Mouse (Mus musculus): Measurements from ENCODE around the gene Tmem252. TPM values are rescaled to one million over a fixed set of nuclear protein-coding genes. Genes with fewer than 3 reads are reported as not detected.

Gene Tmem252
- polyA plus RNA-seq, 1 experiment from 2014 or later: 0.87 TPM

DNA sequence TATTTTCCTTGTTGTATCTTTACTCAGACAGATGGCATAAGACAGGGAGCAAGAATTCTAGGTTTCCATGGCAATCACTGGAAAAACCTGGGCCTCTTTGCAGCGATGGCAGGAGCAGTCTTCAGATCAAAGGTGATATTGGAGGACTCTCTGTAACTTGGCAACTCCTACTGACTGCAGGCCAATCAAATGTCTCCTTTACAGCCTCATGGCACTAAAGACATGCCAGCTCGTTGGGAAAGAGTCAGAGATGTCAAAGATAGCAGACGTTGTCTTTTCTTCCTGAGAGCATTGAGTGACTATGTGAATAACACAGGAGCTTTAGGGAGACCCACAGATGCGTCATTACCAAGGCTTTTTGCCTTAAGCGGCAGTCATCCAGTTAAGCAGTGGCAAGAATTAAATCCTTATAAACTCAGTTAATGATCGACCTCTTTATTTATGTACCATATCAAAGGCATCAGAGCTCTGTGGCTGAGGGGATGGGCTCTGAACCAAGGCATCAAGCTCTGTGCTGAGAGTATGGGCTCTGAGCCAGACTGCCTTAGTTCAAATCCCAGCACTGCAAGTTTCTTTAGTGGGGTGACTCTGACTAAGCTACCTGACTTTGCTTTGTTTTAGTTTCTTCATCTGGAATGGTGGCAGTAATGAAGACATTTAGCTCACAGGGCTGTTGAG, 21.3 kb upstream of the Tmem252 start:
- Histone ChIP-seq H3K4me2 (replicated peaks) (no peak overlapping the region), H3K27ac (replicated peaks) (peak overlapping the region; percentile 72), H3K4me3 (no peak overlapping the region), H3K9ac (replicated peaks) (no peak overlapping the region), H3K27me3 (no peaks in the 10 kb centered on the region), H3K4me1 (peaks cover 16% of the 10 kb centered on the region), H3K36me3 (no peaks in the 10 kb centered on the region), H3K9me3 (no peaks in the 10 kb centered on the region)
- WGBS: 24% methylated on average over 6 of the region's 6 CpGs
- peak; percentile 73 for ATAC-seq (replicated peaks)

DNA sequence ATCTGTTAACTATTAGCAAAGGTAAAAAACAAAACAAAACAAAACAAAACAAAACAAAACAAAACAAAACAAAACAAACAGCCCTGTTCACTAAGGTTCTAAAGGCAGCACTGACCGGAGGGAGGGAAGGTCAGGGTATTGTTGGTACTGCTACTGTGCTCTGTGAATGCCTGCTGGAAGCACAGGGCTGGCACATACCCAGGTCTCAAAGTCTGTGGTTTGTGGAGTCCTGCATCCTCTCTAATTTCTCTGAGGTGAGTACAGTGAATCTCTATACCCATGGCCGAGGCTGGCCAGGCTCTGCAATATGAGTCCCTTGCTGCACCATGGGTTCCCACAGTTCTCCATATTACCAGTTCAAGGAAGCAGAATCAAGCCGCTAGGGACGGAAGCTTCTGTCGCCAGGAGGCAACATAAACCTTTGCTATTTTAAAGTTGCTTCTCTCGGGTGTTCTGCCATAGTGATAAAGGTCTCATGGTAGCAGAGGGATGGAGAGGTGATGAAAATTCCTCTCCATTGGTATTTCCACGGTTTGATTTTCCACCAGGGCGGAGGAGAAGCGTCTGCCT, 20.5 kb upstream of the Tmem252 start:
- WGBS: 84% methylated on average over 9 of the region's 9 CpGs
- no peak overlapping the region for H3K4me2 ChIP-seq (replicated peaks)
- no peak overlapping the region for H3K9ac ChIP-seq (replicated peaks)
- H3K4me1 ChIP-seq: peaks cover 16% of the 10 kb centered on the region
- no peaks in the 10 kb centered on the region for H3K9me3 ChIP-seq
- no peaks in the 10 kb centered on the region for H3K36me3 ChIP-seq
- no peaks in the 10 kb centered on the region for H3K27me3 ChIP-seq
- ATAC-seq (replicated peaks): no peak
- H3K27ac ChIP-seq (replicated peaks): no peak overlapping the region
- H3K4me3 ChIP-seq: no peak overlapping the region

DNA sequence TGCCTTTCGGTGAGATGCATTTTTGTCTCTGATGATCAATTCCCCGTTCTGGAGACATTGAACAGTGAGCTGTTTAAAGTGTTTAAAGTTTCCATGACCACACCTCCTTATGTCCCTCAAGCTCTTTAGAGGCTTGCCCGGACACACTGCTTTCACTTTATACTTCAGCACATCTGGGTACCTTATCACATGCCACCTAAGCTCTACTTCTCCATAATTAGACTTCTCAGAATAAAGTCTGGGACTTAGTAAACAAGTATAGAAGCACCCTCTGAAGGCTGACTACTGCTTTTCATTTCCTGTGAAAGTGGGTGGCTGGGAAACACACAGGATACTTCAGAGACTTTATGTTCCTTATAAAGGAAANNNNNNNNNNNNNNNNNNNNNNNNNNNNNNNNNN, 16.8 kb upstream of the Tmem252 start:
- Histone ChIP-seq H3K27me3 (no peaks in the 10 kb centered on the region), H3K9ac (replicated peaks) (no peak overlapping the region), H3K27ac (replicated peaks) (no peak overlapping the region), H3K36me3 (no peaks in the 10 kb centered on the region), H3K9me3 (no peaks in the 10 kb centered on the region), H3K4me3 (no peak overlapping the region), H3K4me1 (peaks cover 9% of the 10 kb centered on the region), H3K4me2 (replicated peaks) (no peak overlapping the region)
- ATAC-seq (replicated peaks): no peak
- WGBS: 88% methylated on average over 3 of the region's 3 CpGs

DNA sequence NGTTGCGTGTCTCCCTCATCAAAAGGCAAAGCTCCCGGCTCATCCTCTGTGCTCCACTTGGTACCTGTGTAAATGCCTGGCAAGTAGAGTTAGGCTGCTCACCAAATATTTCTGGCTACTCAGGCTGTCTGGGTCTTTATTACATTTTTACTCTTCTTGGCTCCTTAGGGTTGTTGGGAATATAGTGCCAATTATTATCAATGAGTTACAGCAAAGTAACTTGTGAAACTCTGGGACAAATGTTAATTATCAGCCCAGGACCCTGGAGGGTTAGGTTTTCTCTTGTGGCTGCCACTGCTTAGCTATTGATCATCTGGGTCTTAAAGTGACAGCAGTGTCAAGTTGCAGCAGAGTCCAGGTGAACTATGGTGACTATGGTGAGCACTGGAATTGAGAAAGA, 11.5 kb upstream of the Tmem252 start:
- Histone ChIP-seq H3K4me3 (no peak overlapping the region), H3K9me3 (no peaks in the 10 kb centered on the region), H3K4me2 (replicated peaks) (no peak overlapping the region), H3K36me3 (no peaks in the 10 kb centered on the region), H3K4me1 (no peaks in the 10 kb centered on the region), H3K27ac (replicated peaks) (no peak overlapping the region), H3K9ac (replicated peaks) (no peak overlapping the region), H3K27me3 (no peaks in the 10 kb centered on the region)
- ATAC-seq (replicated peaks): no peak
- 98% methylated on average over 2 of the region's 2 CpGs for WGBS

DNA sequence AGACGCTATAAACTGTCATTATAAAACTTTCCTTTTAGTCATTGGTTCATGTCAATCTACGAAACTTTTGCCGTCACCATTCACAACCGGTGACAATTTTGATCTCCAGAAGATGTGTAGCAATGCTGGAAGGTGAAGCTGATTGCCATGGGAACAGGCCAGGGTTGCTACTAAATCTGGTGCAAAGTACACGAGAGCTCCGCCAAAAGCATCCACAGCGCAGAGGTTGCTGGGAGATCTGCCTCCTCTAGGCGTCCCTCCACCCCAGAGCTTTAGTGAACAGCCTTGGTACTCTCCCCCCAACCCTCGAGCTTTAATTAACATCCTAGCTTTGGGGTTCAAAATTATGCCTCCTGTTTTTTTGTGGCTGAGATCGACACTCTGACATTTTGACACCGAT, 8.0 kb upstream of the Tmem252 start:
- no peaks in the 10 kb centered on the region for H3K27me3 ChIP-seq
- H3K9ac ChIP-seq (replicated peaks): no peak overlapping the region
- H3K36me3 ChIP-seq: no peaks in the 10 kb centered on the region
- no peak overlapping the region for H3K27ac ChIP-seq (replicated peaks)
- 77% methylated on average over 11 of the region's 11 CpGs for WGBS
- no peaks in the 10 kb centered on the region for H3K4me1 ChIP-seq
- no peaks in the 10 kb centered on the region for H3K9me3 ChIP-seq
- no peak overlapping the region for H3K4me3 ChIP-seq
- no peak for ATAC-seq (replicated peaks)
- no peak overlapping the region for H3K4me2 ChIP-seq (replicated peaks)

DNA sequence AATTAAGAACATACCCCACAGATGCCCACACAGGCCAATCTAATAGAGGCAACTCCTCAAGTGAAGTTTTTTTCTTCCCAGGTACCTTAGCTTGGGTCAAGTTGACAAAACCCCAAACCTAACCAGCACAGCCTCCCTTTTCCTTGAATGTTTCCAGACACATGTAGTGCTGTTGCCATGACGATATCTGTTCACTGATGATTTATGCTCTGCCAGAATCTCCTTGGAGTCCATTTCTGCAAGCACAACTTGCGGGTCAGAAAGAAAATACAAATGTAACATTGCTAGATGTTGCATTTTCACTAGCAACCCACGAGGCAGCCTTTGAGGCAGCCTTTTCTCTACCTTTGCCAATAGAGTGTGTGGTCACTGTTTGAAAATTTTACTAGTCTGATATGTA, 6.3 kb upstream of the Tmem252 start:
- Histone ChIP-seq H3K9ac (replicated peaks) (no peak overlapping the region), H3K9me3 (no peaks in the 10 kb centered on the region), H3K36me3 (no peaks in the 10 kb centered on the region), H3K4me3 (no peak overlapping the region), H3K27ac (replicated peaks) (no peak overlapping the region), H3K27me3 (no peaks in the 10 kb centered on the region), H3K4me1 (no peaks in the 10 kb centered on the region), H3K4me2 (replicated peaks) (no peak overlapping the region)
- 65% methylated on average over 3 of the region's 3 CpGs for WGBS
- no peak for ATAC-seq (replicated peaks)

DNA sequence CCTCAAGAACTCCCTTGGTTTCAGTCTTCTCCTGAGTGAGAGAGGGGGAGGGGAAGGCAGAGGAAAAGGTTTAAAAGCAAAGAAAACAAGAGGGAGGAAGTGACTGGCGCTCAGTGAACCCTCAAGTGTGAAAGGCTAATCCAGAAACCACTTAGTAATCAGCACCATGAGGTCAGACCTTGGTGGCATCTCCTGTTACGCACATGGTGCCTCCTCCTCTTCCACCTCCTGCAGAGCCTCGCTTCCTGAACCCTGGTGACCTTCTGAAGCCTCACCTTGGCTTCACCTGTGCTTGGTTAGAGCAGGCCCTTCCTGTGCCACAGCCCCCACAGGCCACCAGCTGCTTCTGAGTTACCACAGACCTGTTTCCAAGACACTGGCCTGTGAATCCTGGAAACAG, 2.2 kb upstream of the Tmem252 start:
- H3K4me2 ChIP-seq (replicated peaks): no peak overlapping the region
- 60% methylated on average over 3 of the region's 3 CpGs for WGBS
- no peak overlapping the region for H3K9ac ChIP-seq (replicated peaks)
- no peaks in the 10 kb centered on the region for H3K27me3 ChIP-seq
- H3K4me1 ChIP-seq: no peaks in the 10 kb centered on the region
- H3K4me3 ChIP-seq: no peak overlapping the region
- no peaks in the 10 kb centered on the region for H3K9me3 ChIP-seq
- no peak overlapping the region for H3K27ac ChIP-seq (replicated peaks)
- H3K36me3 ChIP-seq: no peaks in the 10 kb centered on the region
- ATAC-seq (replicated peaks): no peak

DNA sequence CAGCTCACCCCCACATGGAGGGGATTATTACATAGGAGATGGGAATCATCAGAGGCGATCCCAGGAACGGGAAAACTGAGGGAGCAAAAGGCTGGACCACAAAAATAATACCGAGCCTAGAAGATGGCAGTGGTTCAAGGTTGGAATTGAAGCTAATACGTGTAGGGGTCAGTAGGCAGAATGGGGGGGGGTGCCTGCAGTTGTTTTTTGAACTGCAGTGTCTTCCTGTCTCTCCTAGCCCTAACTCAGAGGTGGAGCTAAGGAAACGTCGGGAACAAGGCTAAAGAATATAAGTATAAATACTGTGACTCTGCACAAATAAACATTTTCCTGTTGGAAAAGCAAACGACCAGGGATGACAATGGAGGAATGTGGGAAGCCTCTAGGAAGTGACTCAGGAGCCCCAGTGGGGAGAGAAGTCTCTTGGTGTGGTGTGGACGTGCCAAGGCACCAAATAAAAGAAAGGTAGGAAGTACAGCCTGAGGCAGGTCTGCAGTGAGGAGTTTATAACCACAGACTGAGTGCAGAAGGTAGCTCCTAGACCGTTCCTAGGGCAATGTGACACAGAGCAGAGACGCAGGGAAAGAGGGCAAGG, 1.3 kb upstream of the Tmem252 start:
- H3K27ac ChIP-seq (replicated peaks): no peak overlapping the region
- WGBS: 84% methylated on average over 10 of the region's 10 CpGs
- H3K9ac ChIP-seq (replicated peaks): no peak overlapping the region
- no peak overlapping the region for H3K4me3 ChIP-seq
- H3K27me3 ChIP-seq: no peaks in the 10 kb centered on the region
- no peak overlapping the region for H3K4me2 ChIP-seq (replicated peaks)
- ATAC-seq (replicated peaks): no peak
- H3K9me3 ChIP-seq: no peaks in the 10 kb centered on the region
- no peaks in the 10 kb centered on the region for H3K4me1 ChIP-seq
- no peaks in the 10 kb centered on the region for H3K36me3 ChIP-seq

DNA sequence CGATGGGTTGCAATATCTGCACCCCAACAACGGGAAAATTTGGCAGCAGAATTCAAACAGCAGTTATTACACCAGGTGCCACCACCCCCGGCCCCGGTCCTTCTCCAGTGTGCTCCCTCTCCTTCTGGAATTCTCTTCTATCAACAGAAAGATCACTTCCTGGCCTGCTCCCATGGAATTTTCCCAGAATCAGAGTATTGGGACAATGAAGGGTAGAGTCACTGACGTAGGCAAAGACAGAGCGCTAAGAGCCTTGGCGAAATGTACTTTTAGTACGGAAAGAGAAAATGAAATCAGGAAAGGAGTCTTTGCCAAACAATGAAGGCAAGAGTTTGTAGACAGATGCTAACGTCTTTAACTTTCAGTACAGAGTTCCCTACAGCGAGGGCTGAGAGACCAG, 477 bp upstream of the Tmem252 start:
- H3K9me3 ChIP-seq: no peaks in the 10 kb centered on the region
- no peak overlapping the region for H3K9ac ChIP-seq (replicated peaks)
- H3K27ac ChIP-seq (replicated peaks): no peak overlapping the region
- no peak for ATAC-seq (replicated peaks)
- H3K27me3 ChIP-seq: no peaks in the 10 kb centered on the region
- H3K4me2 ChIP-seq (replicated peaks): no peak overlapping the region
- no peaks in the 10 kb centered on the region for H3K36me3 ChIP-seq
- 83% methylated on average over 10 of the region's 10 CpGs for WGBS
- no peaks in the 10 kb centered on the region for H3K4me1 ChIP-seq
- no peak overlapping the region for H3K4me3 ChIP-seq

DNA sequence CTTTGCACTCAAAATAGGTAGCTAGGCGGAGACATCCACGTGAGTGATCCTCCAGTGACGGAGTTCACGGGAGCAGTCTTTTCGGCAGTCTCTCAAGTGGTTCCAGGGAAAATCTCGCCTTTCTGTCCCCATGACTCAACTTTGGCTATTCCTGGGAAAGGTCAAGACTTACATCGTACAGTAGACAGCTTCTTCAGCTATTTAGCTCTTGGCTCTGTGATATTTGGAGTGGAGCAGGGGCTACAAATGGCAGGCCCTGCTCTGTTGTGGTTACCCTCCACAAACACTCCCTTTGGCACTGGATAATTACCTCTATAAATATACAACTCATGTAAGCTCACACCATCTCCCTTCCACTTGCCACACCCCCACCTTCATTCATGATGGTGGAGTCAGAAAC, 2.6 kb downstream of the Tmem252 start:
- no peak overlapping the region for H3K4me3 ChIP-seq
- no peaks in the 10 kb centered on the region for H3K9me3 ChIP-seq
- H3K4me1 ChIP-seq: no peaks in the 10 kb centered on the region
- no peak overlapping the region for H3K9ac ChIP-seq (replicated peaks)
- H3K4me2 ChIP-seq (replicated peaks): no peak overlapping the region
- no peaks in the 10 kb centered on the region for H3K27me3 ChIP-seq
- no peaks in the 10 kb centered on the region for H3K36me3 ChIP-seq
- 88% methylated on average over 7 of the region's 7 CpGs for WGBS
- ATAC-seq (replicated peaks): no peak
- H3K27ac ChIP-seq (replicated peaks): no peak overlapping the region

DNA sequence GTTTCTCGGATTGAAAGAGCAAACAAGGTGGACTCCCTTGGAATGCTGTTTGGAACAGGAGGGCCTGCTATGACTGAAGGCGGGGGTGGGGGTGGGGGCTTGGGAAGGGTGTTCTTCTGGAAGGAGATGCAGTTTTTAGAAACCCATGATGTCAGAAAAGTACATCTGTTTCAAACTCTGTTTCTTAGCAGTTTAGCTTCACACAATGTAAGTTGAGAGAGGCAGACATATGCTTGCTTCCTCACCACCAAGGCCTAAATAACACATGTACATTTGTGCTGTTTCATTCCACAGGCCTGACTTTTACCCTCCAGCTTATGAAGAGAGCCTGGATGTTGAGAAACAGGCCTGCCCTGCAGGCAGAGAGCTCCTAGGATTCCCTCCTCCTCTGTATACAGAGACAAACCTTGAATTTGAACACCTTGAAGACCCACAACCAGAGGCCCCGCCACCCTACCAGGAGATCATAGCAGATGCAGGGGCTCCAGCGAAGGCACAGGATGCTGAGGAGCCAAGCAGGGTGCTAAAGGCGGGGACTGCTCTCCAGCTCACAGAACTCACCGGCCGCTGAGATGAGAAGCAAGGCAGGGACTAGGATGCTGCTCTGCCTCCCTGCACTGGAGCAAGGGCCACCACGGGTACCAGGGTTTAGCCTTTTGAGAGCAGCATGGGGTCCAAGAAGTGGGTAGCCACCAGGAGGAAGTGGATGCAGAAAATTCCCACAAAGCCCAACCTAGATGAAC, 3.6 kb downstream of the Tmem252 start:
- H3K9ac ChIP-seq (replicated peaks): no peak overlapping the region
- no peak overlapping the region for H3K4me3 ChIP-seq
- WGBS: 70% methylated on average over 8 of the region's 8 CpGs
- no peaks in the 10 kb centered on the region for H3K9me3 ChIP-seq
- H3K4me2 ChIP-seq (replicated peaks): no peak overlapping the region
- ATAC-seq (replicated peaks): no peak
- no peaks in the 10 kb centered on the region for H3K27me3 ChIP-seq
- no peaks in the 10 kb centered on the region for H3K36me3 ChIP-seq
- no peak overlapping the region for H3K27ac ChIP-seq (replicated peaks)
- no peaks in the 10 kb centered on the region for H3K4me1 ChIP-seq

DNA sequence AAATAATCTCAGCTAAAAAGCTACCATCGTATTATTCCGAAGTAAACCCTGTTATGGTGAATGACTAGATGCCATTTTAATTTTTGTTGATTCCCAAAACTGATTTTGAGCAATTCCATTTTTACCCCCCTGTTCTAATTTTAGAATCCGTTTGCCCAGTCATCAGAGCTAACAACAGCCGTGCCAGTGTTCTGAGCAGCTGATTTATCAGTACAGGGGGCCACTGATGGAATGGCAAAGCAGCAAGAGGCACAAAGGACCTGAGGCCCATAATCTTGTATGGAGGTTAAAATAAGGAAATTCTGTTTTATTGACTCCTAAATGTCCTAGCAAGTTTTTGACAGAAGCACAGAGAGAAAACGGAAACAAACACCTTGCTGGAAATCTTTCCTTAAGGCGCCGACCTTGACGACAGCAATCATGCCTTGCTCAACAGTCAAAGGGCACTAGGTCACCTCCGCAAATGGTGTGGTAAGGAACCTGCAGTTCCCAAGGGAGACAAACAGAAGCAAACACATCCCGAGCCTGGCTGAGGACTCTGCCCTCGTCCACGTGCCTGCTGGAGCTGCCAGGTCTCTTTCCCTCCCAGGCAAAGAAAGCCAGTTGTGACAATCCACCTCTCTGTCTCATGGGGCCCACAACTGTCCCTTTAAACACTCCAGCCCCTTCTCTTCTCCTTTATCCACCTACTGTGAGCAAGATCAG, 9.4 kb downstream of the Tmem252 start:
- Histone ChIP-seq H3K9ac (replicated peaks) (no peak overlapping the region), H3K27ac (replicated peaks) (no peak overlapping the region), H3K36me3 (no peaks in the 10 kb centered on the region), H3K9me3 (no peaks in the 10 kb centered on the region), H3K4me2 (replicated peaks) (no peak overlapping the region), H3K4me1 (no peaks in the 10 kb centered on the region), H3K27me3 (no peaks in the 10 kb centered on the region), H3K4me3 (no peak overlapping the region)
- no peak for ATAC-seq (replicated peaks)
- WGBS: 81% methylated on average over 12 of the region's 12 CpGs
